Mouse (Mus musculus): Measurements from ENCODE around the gene Olfr715b. TPM values are rescaled to one million over a fixed set of nuclear protein-coding genes. Genes with fewer than 3 reads are reported as not detected.

The Olfr715b gene
- polyA plus RNA-seq (2017; shearing (Covaris generic)) = 0.14 TPM

GRCm38 (mm10) chr7:107110269-107110668 lies at the start of gene Olfr715b:
Gene Olfr715b (minus strand): TSS chr7:107110369.

DNA sequence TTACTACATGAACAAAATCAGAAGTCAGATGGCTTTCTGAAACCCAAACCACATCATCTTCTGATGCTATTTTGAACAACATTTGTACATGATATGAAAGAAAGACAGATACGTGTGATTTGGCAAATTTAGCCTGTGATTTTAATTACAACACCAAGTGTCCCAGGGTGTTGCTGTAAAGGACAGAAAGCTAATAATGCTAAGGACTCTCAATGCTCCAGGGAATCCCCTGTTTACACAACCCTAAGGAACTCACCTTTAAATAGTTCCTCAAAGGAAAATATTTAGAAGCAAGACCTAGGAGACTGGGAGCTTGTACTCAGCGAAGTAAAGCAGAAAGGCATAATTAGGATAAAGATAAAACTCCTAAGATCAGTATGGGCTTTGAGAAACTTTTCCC lies 27.9 kb upstream of the Olfr715b start, which contains the start of gene Olfr716:
Gene Olfr716 (plus strand): TSS at position 301 of the 400 bp plus-strand sequence.

GRCm38 (mm10) chr7:107130983-107131382 lies 20.8 kb upstream of the Olfr715b start, which contains the start of gene Olfr715:
Gene Olfr715 (minus strand): TSS chr7:107131083.

DNA sequence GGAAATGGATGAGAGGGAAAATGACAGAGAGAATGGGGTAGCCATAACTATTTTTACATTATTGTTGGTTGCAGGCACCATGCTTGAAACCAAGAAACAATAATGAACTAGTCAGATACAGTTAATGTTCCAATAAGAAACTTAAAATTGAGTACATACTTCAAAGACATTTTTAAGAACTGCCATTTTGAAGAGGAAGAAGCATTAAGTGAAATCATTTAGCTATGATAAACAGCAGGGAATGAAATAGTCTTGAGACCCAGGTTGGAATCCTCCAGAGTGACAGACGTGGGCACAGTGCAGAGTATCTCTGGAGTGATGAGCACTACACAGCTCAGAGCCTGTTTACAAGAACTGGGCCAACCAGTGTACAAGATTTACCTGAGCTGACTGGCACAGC lies 17.2 kb downstream of the Olfr715b start, which contains the start of gene Olfr17:
Gene Olfr17 (plus strand): TSS at position 301 of the 400 bp plus-strand sequence.

DNA sequence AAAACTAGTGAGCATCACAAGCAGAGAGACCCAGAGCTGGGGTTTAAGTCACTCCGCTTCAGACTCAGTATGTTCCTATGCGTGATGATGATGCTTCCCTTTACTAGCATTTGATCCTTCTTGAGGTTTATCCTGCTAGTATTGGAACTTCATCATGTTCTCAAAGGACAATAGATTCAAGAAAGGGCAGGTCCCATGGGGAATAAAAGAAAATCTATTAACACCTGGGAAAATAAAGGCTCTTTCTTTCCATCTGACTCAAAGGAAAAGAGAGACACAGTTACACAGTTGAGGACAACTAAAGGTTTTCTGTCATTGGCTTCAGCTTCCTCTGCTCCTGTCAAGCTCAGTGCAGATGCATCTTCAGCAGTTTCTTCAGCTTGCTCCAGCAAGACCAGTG lies 39.5 kb downstream of the Olfr715b start, which contains the start of gene Olfr714:
Gene Olfr714 (plus strand): TSS at position 301 of the 400 bp plus-strand sequence.

Other genes starting within 250 kb of the Olfr715b start
- not detected for gene Olfr704, start 247.2 kb downstream of the Olfr715b start, polyA plus RNA-seq (2017; shearing (Covaris generic))
- gene Olfr705, start 233.5 kb downstream of the Olfr715b start, polyA plus RNA-seq (2017; shearing (Covaris generic)) = not detected
- not detected for gene Olfr706, start 222.2 kb downstream of the Olfr715b start, polyA plus RNA-seq (2017; shearing (Covaris generic))
- not detected for gene Olfr707, start 209.1 kb downstream of the Olfr715b start, polyA plus RNA-seq (2017; shearing (Covaris generic))
- not detected for gene Olfr1532-ps1, start 202.4 kb downstream of the Olfr715b start, polyA plus RNA-seq (2017; shearing (Covaris generic))
- gene Olfr709-ps1, start 178.2 kb downstream of the Olfr715b start, polyA plus RNA-seq (2017; shearing (Covaris generic)) = not detected
- not detected for gene Olfr710, start 162.1 kb downstream of the Olfr715b start, polyA plus RNA-seq (2017; shearing (Covaris generic))
- not detected for gene Olfr6, start 146.4 kb downstream of the Olfr715b start, polyA plus RNA-seq (2017; shearing (Covaris generic))
- gene Olfr711, start 134.9 kb downstream of the Olfr715b start, polyA plus RNA-seq (2017; shearing (Covaris generic)) = not detected
- not detected for gene Olfr2, start 104.3 kb downstream of the Olfr715b start, polyA plus RNA-seq (2017; shearing (Covaris generic))
- not detected for gene Olfr713, start 79.2 kb downstream of the Olfr715b start, polyA plus RNA-seq (2017; shearing (Covaris generic))
- not detected for gene Olfr714, start 39.4 kb downstream of the Olfr715b start, polyA plus RNA-seq (2017; shearing (Covaris generic))
- gene Olfr17, start 17.1 kb downstream of the Olfr715b start, polyA plus RNA-seq (2017; shearing (Covaris generic)) = not detected
- not detected for gene Olfr715, start 20.7 kb upstream of the Olfr715b start, polyA plus RNA-seq (2017; shearing (Covaris generic))
- not detected for gene Olfr716, start 28.0 kb upstream of the Olfr715b start, polyA plus RNA-seq (2017; shearing (Covaris generic))
- gene Nlrp14, start 56.6 kb upstream of the Olfr715b start, polyA plus RNA-seq (2017; shearing (Covaris generic)) = not detected
- not detected for gene Rbmxl2, start 99.1 kb upstream of the Olfr715b start, polyA plus RNA-seq (2017; shearing (Covaris generic))